Mouse (Mus musculus) heart, embryonic 11.5 days (tissue): ENCODE results near the gene Pld1. TPM values are rescaled to one million over a fixed set of nuclear protein-coding genes. Genes with fewer than 3 reads are reported as not detected.
"Not testable (repeated sequence)": the region's sequence is repeated elsewhere in the genome, so short reads cannot be mapped to it uniquely, and the experiment has no call there.

ENCODE experiments used
- ATAC-seq: fragments of 200-750 bp; cut with Nextera tagmentation; replicated peaks from 2 replicates; pipeline ENCODE4 v1.8.0; 2017; ENCODE audit warnings: moderate library complexity; ENCODE audit not compliant: insufficient number of reproducible peaks, low FRiP score, low TSS enrichment
- H3K27ac ChIP-seq: fragments of 300-500 bp; sonication (generic); 2 replicates; pipeline ENCODE4 v1.5.1; 2014; ENCODE audit warnings: mild to moderate bottlenecking, low read depth, low read length
- H3K27me3 ChIP-seq: fragments of 300-500 bp; sonication (generic); 2 replicates; pipeline ENCODE4 v1.6.1; 2014; ENCODE audit warnings: mild to moderate bottlenecking, low read length, mixed read lengths; ENCODE audit not compliant: control insufficient read depth, insufficient read depth
- H3K36me3 ChIP-seq: fragments of 300-500 bp; sonication (generic); 2 replicates; pipeline ENCODE4 v1.6.1; 2014; ENCODE audit warnings: mild to moderate bottlenecking, low read length, moderate library complexity, mixed read lengths; ENCODE audit not compliant: control insufficient read depth, insufficient read depth
- H3K4me1 ChIP-seq: fragments of 300-500 bp; sonication (generic); 2 replicates; pipeline ENCODE4 v1.6.1; 2014; ENCODE audit warnings: low read length; ENCODE audit not compliant: control insufficient read depth, insufficient read depth
- H3K4me2 ChIP-seq: fragments of 300-500 bp; sonication (generic); 2 replicates; pipeline ENCODE4 v1.6.1; 2014; ENCODE audit warnings: mild to moderate bottlenecking, moderate library complexity
- H3K4me3 ChIP-seq: fragments of 300-500 bp; sonication (generic); 2 replicates; pipeline ENCODE4 v1.5.1; 2014; ENCODE audit warnings: low read depth, low read length
- H3K9ac ChIP-seq: fragments of 300-500 bp; sonication (generic); 2 replicates; pipeline ENCODE4 v1.6.1; 2014; ENCODE audit warnings: mild to moderate bottlenecking, low read depth, low read length, moderate library complexity
- H3K9me3 ChIP-seq: fragments of 300-500 bp; sonication (generic); replicated peaks from 2 replicates; pipeline ENCODE4 v1.6.1; 2016; ENCODE audit warnings: low read length; ENCODE audit not compliant: control insufficient read depth
- WGBS: fragments of 180-500 bp; shearing (Covaris S2); extraction: QIAGEN DNeasy Blood & Tissue Kit; methylation state at CpG from one replicate; pipeline ENCODE4 v1.1.7; 2014; ENCODE audit not compliant: insufficient replicate concordance; 5-methylcytosine and 5-hydroxymethylcytosine counted together
- polyA plus RNA-seq: library from polyadenylated mRNA; unstranded; fragments of >200 nt; fragmentation: Nextera tagmentation; extraction: Ambion mirVana; gene quantifications from 2 replicates; pipeline ENCODE4 v1.2.1, GENCODE M21; 2014

Gene Pld1
- polyA plus RNA-seq, 1 experiment from 2014 or later: 5.9 TPM

GRCm38 (mm10) chr3:27935644-27936043, 2.9 kb upstream of the Pld1 start:
- Histone ChIP-seq H3K9me3 (no peaks in the 10 kb centered on the region), H3K9ac (no peak overlapping the region), H3K36me3 (no peaks in the 10 kb centered on the region), H3K4me1 (peaks cover 5% of the 10 kb centered on the region; the same call in 1 of the 2 replicates), H3K27ac (no peak overlapping the region), H3K4me2 (no peak overlapping the region), H3K27me3 (no peaks in the 10 kb centered on the region), H3K4me3 (no peak overlapping the region)
- ATAC-seq: no peak
- 79% methylated on average over 3 of the region's 3 CpGs for WGBS

- Histone ChIP-seq H3K4me2 (no peak overlapping the region), H3K9me3 (no peaks in the 10 kb centered on the region), H3K27me3 (no peaks in the 10 kb centered on the region), H3K27ac (no peak overlapping the region), H3K9ac (no peak overlapping the region), H3K4me1 (peaks cover 5% of the 10 kb centered on the region; the same call in 1 of the 2 replicates), H3K36me3 (no peaks in the 10 kb centered on the region), H3K4me3 (no peak overlapping the region)
- ATAC-seq: no peak
- WGBS: 75% methylated on average over 5 of the region's 5 CpGs
Measured at GRCm38 (mm10) chr3:27936731-27937130, 1.8 kb upstream of the Pld1 start.

- H3K4me1 ChIP-seq: peaks cover 5% of the 10 kb centered on the region; the same call in 1 of the 2 replicates
- no peak for ATAC-seq
- H3K4me2 ChIP-seq: peak overlapping the region; percentile 82
- H3K4me3 ChIP-seq: no peak overlapping the region; the same call in 1 of the 2 replicates
- WGBS: 71% methylated on average over 13 of the region's 13 CpGs
- no peaks in the 10 kb centered on the region for H3K9me3 ChIP-seq
- no peak overlapping the region for H3K9ac ChIP-seq
- H3K36me3 ChIP-seq: no peaks in the 10 kb centered on the region
- H3K27me3 ChIP-seq: no peaks in the 10 kb centered on the region
- no peak overlapping the region for H3K27ac ChIP-seq
Measured at GRCm38 (mm10) chr3:27937144-27938110, 1.1 kb upstream of the Pld1 start.

DNA sequence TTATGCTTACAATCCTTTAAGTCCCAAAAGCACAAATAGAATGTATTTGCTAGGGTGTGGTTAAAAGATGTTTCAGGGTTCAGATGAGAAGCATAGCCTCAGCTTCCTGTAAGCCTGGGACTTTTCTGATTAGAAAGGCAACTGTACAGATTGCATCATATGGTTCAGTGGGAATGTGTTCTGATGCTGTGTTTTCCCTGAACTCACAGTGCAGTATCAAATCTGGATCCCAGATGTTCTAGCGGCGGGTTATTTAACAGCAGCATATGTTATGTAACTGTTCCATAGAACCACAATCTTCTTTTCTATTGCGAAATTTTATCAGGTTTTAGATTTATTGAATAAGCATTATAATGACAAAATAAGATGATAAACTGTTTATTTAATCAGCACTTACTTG, 3.1 kb downstream of the Pld1 start:
- H3K36me3 ChIP-seq: no peaks in the 10 kb centered on the region
- ATAC-seq: no peak
- 72% methylated on average over 3 of the region's 3 CpGs for WGBS
- H3K9me3 ChIP-seq: no peaks in the 10 kb centered on the region
- H3K9ac ChIP-seq: no peak overlapping the region
- no peaks in the 10 kb centered on the region for H3K27me3 ChIP-seq
- no peak overlapping the region for H3K27ac ChIP-seq
- no peak overlapping the region for H3K4me2 ChIP-seq
- H3K4me3 ChIP-seq: no peak overlapping the region
- peaks cover 5% of the 10 kb centered on the region; the same call in 1 of the 2 replicates for H3K4me1 ChIP-seq

DNA sequence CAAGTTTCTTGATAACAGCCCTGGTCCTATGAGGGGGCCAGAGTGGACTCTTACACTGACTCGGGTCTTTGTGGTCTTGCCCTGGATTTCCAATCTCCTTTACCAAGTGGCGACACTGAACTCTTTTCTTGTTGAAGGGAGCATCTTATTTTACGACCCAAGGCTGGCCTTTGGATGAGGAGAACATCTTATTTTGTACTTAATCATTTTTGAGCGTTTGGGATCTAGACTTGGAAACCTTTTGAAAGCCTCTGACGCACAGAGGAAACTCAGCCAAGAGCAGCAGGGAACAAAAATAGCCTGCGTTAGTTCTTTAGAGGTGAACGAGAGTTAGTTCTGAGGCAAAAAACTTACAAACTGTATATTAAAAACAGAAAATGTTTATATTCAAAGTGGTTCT, 4.5 kb downstream of the Pld1 start:
- no peak for ATAC-seq

DNA sequence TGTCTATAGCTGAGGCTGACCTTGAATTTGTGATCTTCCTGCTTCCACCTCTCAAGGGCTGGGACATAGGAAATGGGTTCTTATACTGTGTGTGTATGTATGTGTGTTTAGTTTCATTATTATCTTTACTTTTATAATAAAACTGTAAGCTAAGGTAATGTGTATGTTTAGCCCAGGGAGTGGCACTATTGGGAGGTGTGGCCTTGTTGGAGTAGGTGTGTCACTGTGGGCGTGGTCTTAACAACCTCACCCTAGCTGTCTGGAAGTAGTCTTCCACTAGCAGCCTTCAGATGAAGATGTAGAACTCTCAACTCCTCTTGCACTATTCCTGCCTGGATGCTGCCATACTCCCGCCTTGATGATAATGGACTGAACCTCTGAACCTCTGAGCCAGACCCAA, 6.9 kb downstream of the Pld1 start:
- not testable (repeated sequence) for ATAC-seq, H3K27me3 ChIP-seq, H3K4me2 ChIP-seq, H3K9me3 ChIP-seq, H3K4me3 ChIP-seq, H3K9ac ChIP-seq, H3K36me3 ChIP-seq, H3K4me1 ChIP-seq, H3K27ac ChIP-seq
- 68% methylated on average over 2 of the region's 2 CpGs for WGBS

More for the DNA sequence above, 4.5 kb downstream of the Pld1 start:
- Histone ChIP-seq H3K4me2 (no peak overlapping the region), H3K9me3 (no peaks in the 10 kb centered on the region), H3K4me1 (peaks cover 5% of the 10 kb centered on the region; the same call in 1 of the 2 replicates), H3K27ac (no peak overlapping the region), H3K4me3 (no peak overlapping the region), H3K27me3 (no peaks in the 10 kb centered on the region), H3K36me3 (no peaks in the 10 kb centered on the region), H3K9ac (no peak overlapping the region)
- WGBS: 74% methylated on average over 7 of the region's 7 CpGs

GRCm38 (mm10) chr3:27949175-27949872, 10.8 kb downstream of the Pld1 start:
- H3K9me3 ChIP-seq: no peaks in the 10 kb centered on the region
- 79% methylated on average over 5 of the region's 5 CpGs for WGBS
- no peak overlapping the region for H3K4me2 ChIP-seq
- H3K27me3 ChIP-seq: no peaks in the 10 kb centered on the region
- ATAC-seq: no peak
- H3K27ac ChIP-seq: no peak overlapping the region
- no peaks in the 10 kb centered on the region for H3K36me3 ChIP-seq
- H3K4me1 ChIP-seq: no peaks in the 10 kb centered on the region
- H3K9ac ChIP-seq: no peak overlapping the region
- no peak overlapping the region for H3K4me3 ChIP-seq

- Histone ChIP-seq H3K9ac (no peak overlapping the region), H3K27me3 (no peaks in the 10 kb centered on the region), H3K4me2 (no peak overlapping the region), H3K36me3 (no peaks in the 10 kb centered on the region), H3K4me3 (no peak overlapping the region), H3K9me3 (no peaks in the 10 kb centered on the region), H3K27ac (no peak overlapping the region), H3K4me1 (no peaks in the 10 kb centered on the region)
- no peak for ATAC-seq
- WGBS: 70% methylated on average over 6 of the region's 6 CpGs
Measured at GRCm38 (mm10) chr3:27949873-27950250, 11.4 kb downstream of the Pld1 start.
